ENCODE assay signal across 16 mouse cellular contexts in genomic region chr11:118485338-118485737, GRCm38 (mm10).
"Had no signal": no experiment of that assay in that cellular context is flagged by ENCODE, and none has a peak within 500 bp of the region (broad histone marks: within the 10 kb centered on the region; RNA-seq: fewer than 3 reads in every experiment).

No protein-coding gene starts in this region.

- DNase-seq: kidney, adult 2 months; kidney, postnatal 25 days; left cerebral cortex, postnatal 4 days; liver, postnatal 0 days; lung, embryonic 14.5 days; thymus, postnatal 36 days had no signal

- H3K9ac ChIP-seq: limb, embryonic 12.5 days; limb, embryonic 15.5 days; liver, embryonic 14.5 days; liver, postnatal 0 days; lung, embryonic 14.5 days; midbrain, embryonic 12.5 days; midbrain, embryonic 15.5 days; neural tube, embryonic 12.5 days had no signal

- H3K36me3 ChIP-seq: midbrain, embryonic 15.5 days had no signal

- H3K4me3 ChIP-seq: limb, embryonic 12.5 days; limb, embryonic 15.5 days; midbrain, embryonic 12.5 days; midbrain, embryonic 15.5 days; neural tube, embryonic 12.5 days had no signal

- H3K9me3 ChIP-seq: limb, embryonic 12.5 days; limb, embryonic 15.5 days; midbrain, embryonic 12.5 days; midbrain, embryonic 15.5 days; neural tube, embryonic 12.5 days had no signal

- H3K27ac ChIP-seq: kidney, postnatal 0 days; limb, embryonic 12.5 days; limb, embryonic 15.5 days; liver, embryonic 14.5 days; macrophage; midbrain, embryonic 12.5 days; midbrain, embryonic 15.5 days; neural tube, embryonic 12.5 days had no signal

- ATAC-seq: liver, postnatal 0 days; lung, postnatal 0 days; midbrain, embryonic 15.5 days had no signal

- H3K27me3 ChIP-seq: midbrain, embryonic 15.5 days; neural tube, embryonic 12.5 days had no signal

- H3K4me2 ChIP-seq: limb, embryonic 12.5 days; limb, embryonic 15.5 days; liver, embryonic 11.5 days; lung, embryonic 14.5 days; midbrain, embryonic 12.5 days; midbrain, embryonic 15.5 days; neural tube, embryonic 12.5 days had no signal
